Mouse (Mus musculus): ENCODE data around the gene Nab2. TPM values are rescaled to one million over a fixed set of nuclear protein-coding genes. Genes with fewer than 3 reads are reported as not detected.
A peak's percentile ranks its signal among the peaks of the same experiment; 100 is the strongest.

Gene Nab2
- total and polyA plus RNA-seq, 3 experiments: 28.6 to 92.3 (median 41.0) TPM

GRCm38 (mm10) chr10:127691053-127691452 lies 22.7 kb upstream of the Nab2 start:
- peaks cover 74% of the 10 kb centered on the region for H3K36me3 ChIP-seq (replicated peaks)
- no peak for DNase-seq (ENCODE audit: low spot score)
- H3K27me3 ChIP-seq (ENCODE audit: insufficient read depth, low read length): no peaks in the 10 kb centered on the region
- no peak for ATAC-seq (ENCODE audit: extremely low read depth, insufficient number of reproducible peaks, low FRiP score, poor library complexity, severe bottlenecking)
- H3K4me1 ChIP-seq (ENCODE audit: insufficient read depth, low read depth, low read length): peaks cover 18% of the 10 kb centered on the region
- TF ChIP-seq GATA2 (IDR thresholded peaks at IDR 0.05; ENCODE audit: borderline replicate concordance, low read depth, low read length) (no peak), TAL1 (conservative IDR thresholded peaks at IDR 0.05; ENCODE audit: low read depth, low read length) (no peak), CTCF (IDR thresholded peaks at IDR 0.05; ENCODE audit: low read depth, low read length) (peak; percentile 17; the same call in 1 of the 2 replicates), GATA1 (IDR thresholded peaks at IDR 0.05; ENCODE audit: borderline replicate concordance, low read length) (no peak), POLR2AphosphoS5 (IDR thresholded peaks at IDR 0.05; ENCODE audit: insufficient replicate concordance, low read depth, low read length) (no peak)
- H3K9me3 ChIP-seq (replicated peaks): no peaks in the 10 kb centered on the region
- H3K4me3 ChIP-seq (ENCODE audit: low read depth, low read length): no peak overlapping the region

DNA sequence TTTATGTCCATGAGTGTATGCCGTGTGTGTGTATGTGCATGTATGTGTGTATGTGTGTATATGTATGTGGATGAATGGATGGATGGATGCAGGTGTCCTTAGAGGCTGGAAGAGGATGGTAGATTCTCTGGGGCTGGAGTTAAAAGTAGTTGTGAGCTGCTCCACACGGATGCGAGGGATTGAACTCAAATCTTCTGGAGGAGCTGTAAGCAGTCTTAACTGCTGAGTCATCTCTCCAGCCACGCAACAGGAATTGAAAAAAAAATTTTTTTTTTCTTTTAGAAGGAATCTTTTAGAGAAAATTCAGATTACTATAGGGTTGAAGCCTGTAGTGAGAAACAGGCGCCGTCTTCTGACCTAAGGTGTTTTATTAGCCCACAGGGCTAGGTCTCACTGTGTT lies 14.5 kb upstream of the Nab2 start:
- Histone ChIP-seq H3K4me1 (ENCODE audit: insufficient read depth, low read depth, low read length) (peaks cover 32% of the 10 kb centered on the region), H3K36me3 (replicated peaks) (peaks cover 52% of the 10 kb centered on the region), H3K27me3 (ENCODE audit: insufficient read depth, low read length) (no peaks in the 10 kb centered on the region), H3K9me3 (replicated peaks) (no peaks in the 10 kb centered on the region), H3K4me3 (ENCODE audit: low read depth, low read length) (no peak overlapping the region)
- ATAC-seq (ENCODE audit: extremely low read depth, insufficient number of reproducible peaks, low FRiP score, poor library complexity, severe bottlenecking) (no peak), DNase-seq (ENCODE audit: low spot score) (no peak)
- no peak for TF ChIP-seq GATA1 (IDR thresholded peaks at IDR 0.05; ENCODE audit: borderline replicate concordance, low read length)
- TF ChIP-seq GATA2 (IDR thresholded peaks at IDR 0.05; ENCODE audit: borderline replicate concordance, low read depth, low read length): no peak
- TF ChIP-seq POLR2AphosphoS5 (IDR thresholded peaks at IDR 0.05; ENCODE audit: insufficient replicate concordance, low read depth, low read length): no peak
- TF ChIP-seq TAL1 (conservative IDR thresholded peaks at IDR 0.05; ENCODE audit: low read depth, low read length): no peak
- no peak for TF ChIP-seq CTCF (IDR thresholded peaks at IDR 0.05; ENCODE audit: low read depth, low read length)

DNA sequence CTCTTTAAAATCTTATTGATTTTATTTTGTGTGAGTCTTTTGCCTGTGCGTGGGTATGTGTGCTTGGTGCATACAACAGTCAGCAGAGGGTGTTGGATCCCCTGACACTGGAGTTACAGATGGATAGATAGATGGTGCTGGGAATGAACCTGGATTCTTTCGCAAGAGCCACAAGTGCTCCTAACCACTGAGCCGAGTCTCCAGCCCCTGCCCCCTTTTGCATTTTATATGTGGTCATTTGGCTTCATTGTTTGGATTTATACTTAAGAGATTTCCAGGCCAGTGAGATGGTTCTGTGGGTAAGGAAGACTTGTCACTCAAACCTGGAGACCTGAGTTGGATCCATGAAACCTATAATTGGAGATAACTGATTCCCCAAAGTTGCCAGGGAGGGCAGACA lies 11.5 kb upstream of the Nab2 start:
- Histone ChIP-seq H3K36me3 (replicated peaks) (peaks cover 37% of the 10 kb centered on the region), H3K4me3 (ENCODE audit: low read depth, low read length) (no peak overlapping the region), H3K9me3 (replicated peaks) (no peaks in the 10 kb centered on the region; the same call in 1 of the 2 replicates), H3K27me3 (ENCODE audit: insufficient read depth, low read length) (no peaks in the 10 kb centered on the region), H3K4me1 (ENCODE audit: insufficient read depth, low read depth, low read length) (peaks cover 41% of the 10 kb centered on the region)
- ATAC-seq (ENCODE audit: extremely low read depth, insufficient number of reproducible peaks, low FRiP score, poor library complexity, severe bottlenecking): no peak
- TF ChIP-seq GATA2 (IDR thresholded peaks at IDR 0.05; ENCODE audit: borderline replicate concordance, low read depth, low read length) (no peak), CTCF (IDR thresholded peaks at IDR 0.05; ENCODE audit: low read depth, low read length) (no peak), POLR2AphosphoS5 (IDR thresholded peaks at IDR 0.05; ENCODE audit: insufficient replicate concordance, low read depth, low read length) (no peak), GATA1 (IDR thresholded peaks at IDR 0.05; ENCODE audit: borderline replicate concordance, low read length) (no peak), TAL1 (conservative IDR thresholded peaks at IDR 0.05; ENCODE audit: low read depth, low read length) (no peak)
- no peak for DNase-seq (ENCODE audit: low spot score)

GRCm38 (mm10) chr10:127679208-127679607 lies 10.8 kb upstream of the Nab2 start:
- Histone ChIP-seq H3K4me1 (ENCODE audit: insufficient read depth, low read depth, low read length) (peaks cover 43% of the 10 kb centered on the region), H3K27me3 (ENCODE audit: insufficient read depth, low read length) (no peaks in the 10 kb centered on the region), H3K9me3 (replicated peaks) (no peaks in the 10 kb centered on the region; the same call in 1 of the 2 replicates), H3K36me3 (replicated peaks) (peaks cover 37% of the 10 kb centered on the region), H3K4me3 (ENCODE audit: low read depth, low read length) (no peak overlapping the region)
- TF ChIP-seq TAL1 (conservative IDR thresholded peaks at IDR 0.05; ENCODE audit: low read depth, low read length) (no peak), POLR2AphosphoS5 (IDR thresholded peaks at IDR 0.05; ENCODE audit: insufficient replicate concordance, low read depth, low read length) (no peak), GATA1 (IDR thresholded peaks at IDR 0.05; ENCODE audit: borderline replicate concordance, low read length) (no peak), GATA2 (IDR thresholded peaks at IDR 0.05; ENCODE audit: borderline replicate concordance, low read depth, low read length) (no peak), CTCF (IDR thresholded peaks at IDR 0.05; ENCODE audit: low read depth, low read length) (no peak)
- DNase-seq (ENCODE audit: low spot score) (no peak), ATAC-seq (ENCODE audit: extremely low read depth, insufficient number of reproducible peaks, low FRiP score, poor library complexity, severe bottlenecking) (no peak)

GRCm38 (mm10) chr10:127677591-127678336 lies 9.4 kb upstream of the Nab2 start:
- H3K4me1 ChIP-seq (ENCODE audit: insufficient read depth, low read depth, low read length): peaks cover 46% of the 10 kb centered on the region
- TF ChIP-seq CTCF (IDR thresholded peaks at IDR 0.05; ENCODE audit: low read depth, low read length) (peak; percentile 56), GATA2 (IDR thresholded peaks at IDR 0.05; ENCODE audit: borderline replicate concordance, low read depth, low read length) (no peak), TAL1 (conservative IDR thresholded peaks at IDR 0.05; ENCODE audit: low read depth, low read length) (no peak), GATA1 (IDR thresholded peaks at IDR 0.05; ENCODE audit: borderline replicate concordance, low read length) (no peak), POLR2AphosphoS5 (IDR thresholded peaks at IDR 0.05; ENCODE audit: insufficient replicate concordance, low read depth, low read length) (no peak)
- DNase-seq (ENCODE audit: low spot score) (no peak), ATAC-seq (ENCODE audit: extremely low read depth, insufficient number of reproducible peaks, low FRiP score, poor library complexity, severe bottlenecking) (peak; percentile 41; the same call in 1 of the 2 replicates)
- peaks cover 3% of the 10 kb centered on the region; the same call in 1 of the 2 replicates for H3K9me3 ChIP-seq (replicated peaks)
- peak overlapping the region; percentile 82 for H3K4me3 ChIP-seq (ENCODE audit: low read depth, low read length)
- H3K36me3 ChIP-seq (replicated peaks): peaks cover 30% of the 10 kb centered on the region
- H3K27me3 ChIP-seq (ENCODE audit: insufficient read depth, low read length): no peaks in the 10 kb centered on the region
